Mouse (Mus musculus) megakaryocyte, embryonic 14.5 days (primary cell): ENCODE results near the gene Cpox. TPM values are rescaled to one million over a fixed set of nuclear protein-coding genes. Genes with fewer than 3 reads are reported as not detected.
"Not testable (repeated sequence)": the region's sequence is repeated elsewhere in the genome, so short reads cannot be mapped to it uniquely, and the experiment has no call there.

ENCODE experiments used
- H3K27me3 ChIP-seq: replicated peaks from 2 replicates; pipeline ENCODE3; 2012; ENCODE audit warnings: inconsistent platforms
- H3K36me3 ChIP-seq: replicated peaks from 2 replicates; pipeline ENCODE3; 2012; ENCODE audit warnings: low read length, inconsistent platforms, mixed read lengths
- H3K4me1 ChIP-seq: 2 replicates; pipeline ENCODE4 v1.6.1; 2012; ENCODE audit warnings: inconsistent platforms
- H3K4me3 ChIP-seq: replicated peaks from 2 replicates; pipeline ENCODE3; 2012; ENCODE audit warnings: moderate library complexity, mild to moderate bottlenecking, inconsistent platforms
- H3K9me3 ChIP-seq: 2 replicates; pipeline ENCODE4 v1.6.1; 2012; ENCODE audit warnings: inconsistent platforms
- FLI1 ChIP-seq: IDR thresholded peaks from 2 replicates; pipeline ENCODE4 v1.6.1; 2012; ENCODE audit warnings: low read length, inconsistent platforms, mixed read lengths
- GATA1 ChIP-seq: IDR thresholded peaks from 3 replicates; pipeline ENCODE4 v1.6.1; 2012; ENCODE audit warnings: mixed read lengths, low read length, inconsistent platforms, borderline replicate concordance
- polyA plus RNA-seq: library from polyadenylated mRNA; stranded (reverse); fragments of >175 nt; gene quantifications from 2 replicates; pipeline ENCODE4 v1.2.3, GENCODE M21; 2012; ENCODE audit warnings: low replicate concordance; ENCODE audit not compliant: insufficient read depth

Cpox gene
- polyA plus RNA-seq, 1 experiment, result 14.3 TPM

GRCm38 (mm10) chr16:58638016-58638415, 32.1 kb upstream of the Cpox start:
- TF ChIP-seq FLI1 (no peak), GATA1 (no peak)
- H3K36me3 ChIP-seq, result no peaks in the 10 kb centered on the region
- no peak overlapping the region for H3K4me3 ChIP-seq
- no peaks in the 10 kb centered on the region for H3K9me3 ChIP-seq
- H3K27me3 ChIP-seq, result no peaks in the 10 kb centered on the region
- peaks cover 31% of the 10 kb centered on the region for H3K4me1 ChIP-seq

GRCm38 (mm10) chr16:58638689-58639175, 31.4 kb upstream of the Cpox start, which contains the start of gene E330017A01Rik:
Gene E330017A01Rik (minus strand): TSS chr16:58638739.
- Histone ChIP-seq H3K4me1 (peaks cover 31% of the 10 kb centered on the region), H3K4me3 (no peak within 1 kb of the TSS), H3K9me3 (no peaks in the 10 kb centered on the region), H3K27me3 (no peaks in the 10 kb centered on the region), H3K36me3 (no peaks in the 10 kb centered on the region)
- no peak for TF ChIP-seq FLI1
- TF ChIP-seq GATA1, result no peak

GRCm38 (mm10) chr16:58649979-58650378, 20.1 kb upstream of the Cpox start:
- Histone ChIP-seq H3K9me3 (no peaks in the 10 kb centered on the region), H3K4me1 (no peaks in the 10 kb centered on the region; the same call in 1 of the 2 replicates), H3K27me3 (no peaks in the 10 kb centered on the region), H3K36me3 (no peaks in the 10 kb centered on the region), H3K4me3 (no peak overlapping the region)
- TF ChIP-seq GATA1 (no peak), FLI1 (no peak)

- Histone ChIP-seq H3K36me3 (no peaks in the 10 kb centered on the region), H3K27me3 (no peaks in the 10 kb centered on the region), H3K9me3 (no peaks in the 10 kb centered on the region), H3K4me3 (no peak overlapping the region), H3K4me1 (peaks cover 25% of the 10 kb centered on the region)
- TF ChIP-seq FLI1 (no peak), GATA1 (no peak)
Measured at GRCm38 (mm10) chr16:58655751-58656150, 14.3 kb upstream of the Cpox start.

GRCm38 (mm10) chr16:58656526-58656925, 13.6 kb upstream of the Cpox start:
- Histone ChIP-seq H3K27me3 (no peaks in the 10 kb centered on the region), H3K9me3 (no peaks in the 10 kb centered on the region), H3K4me3 (no peak overlapping the region), H3K4me1 (peaks cover 32% of the 10 kb centered on the region), H3K36me3 (no peaks in the 10 kb centered on the region)
- no peak for TF ChIP-seq FLI1
- no peak for TF ChIP-seq GATA1

- Histone ChIP-seq H3K9me3 (no peaks in the 10 kb centered on the region), H3K27me3 (no peaks in the 10 kb centered on the region), H3K4me1 (peaks cover 53% of the 10 kb centered on the region), H3K4me3 (no peak overlapping the region), H3K36me3 (no peaks in the 10 kb centered on the region)
- no peak for TF ChIP-seq GATA1
- no peak for TF ChIP-seq FLI1
Measured at GRCm38 (mm10) chr16:58658668-58659067, 11.4 kb upstream of the Cpox start.

- H3K4me1 ChIP-seq, result peaks cover 49% of the 10 kb centered on the region
- no peaks in the 10 kb centered on the region for H3K9me3 ChIP-seq
- TF ChIP-seq GATA1, result no peak
- TF ChIP-seq FLI1, result no peak
- no peaks in the 10 kb centered on the region for H3K36me3 ChIP-seq
- H3K4me3 ChIP-seq, result peak overlapping the region; percentile 86
- H3K27me3 ChIP-seq, result no peaks in the 10 kb centered on the region
Measured at GRCm38 (mm10) chr16:58661826-58662225, 8.3 kb upstream of the Cpox start.

- H3K27me3 ChIP-seq, result no peaks in the 10 kb centered on the region
- H3K36me3 ChIP-seq, result no peaks in the 10 kb centered on the region
- peak overlapping the region; percentile 86 for H3K4me3 ChIP-seq
- peaks cover 47% of the 10 kb centered on the region for H3K4me1 ChIP-seq
- H3K9me3 ChIP-seq, result no peaks in the 10 kb centered on the region
- TF ChIP-seq GATA1 (no peak), FLI1 (no peak)
Measured at GRCm38 (mm10) chr16:58662287-58662791, 7.8 kb upstream of the Cpox start.

GRCm38 (mm10) chr16:58663021-58663420, 7.1 kb upstream of the Cpox start:
- H3K27me3 ChIP-seq, result no peaks in the 10 kb centered on the region
- H3K36me3 ChIP-seq, result no peaks in the 10 kb centered on the region
- TF ChIP-seq FLI1 (no peak), GATA1 (no peak)
- H3K9me3 ChIP-seq, result no peaks in the 10 kb centered on the region
- no peak overlapping the region for H3K4me3 ChIP-seq
- H3K4me1 ChIP-seq, result peaks cover 40% of the 10 kb centered on the region

GRCm38 (mm10) chr16:58663816-58664215, 6.3 kb upstream of the Cpox start:
- peaks cover 42% of the 10 kb centered on the region for H3K4me1 ChIP-seq
- H3K27me3 ChIP-seq, result no peaks in the 10 kb centered on the region
- no peaks in the 10 kb centered on the region for H3K36me3 ChIP-seq
- no peak overlapping the region for H3K4me3 ChIP-seq
- TF ChIP-seq FLI1, result no peak
- no peak for TF ChIP-seq GATA1
- no peaks in the 10 kb centered on the region for H3K9me3 ChIP-seq

- H3K9me3 ChIP-seq, H3K4me3 ChIP-seq, H3K36me3 ChIP-seq, H3K27me3 ChIP-seq: not testable (repeated sequence)
- peaks cover 54% of the 10 kb centered on the region for H3K4me1 ChIP-seq
Measured at GRCm38 (mm10) chr16:58665137-58665536, 5.0 kb upstream of the Cpox start.

- not testable (repeated sequence) for H3K9me3 ChIP-seq, H3K4me3 ChIP-seq, H3K27me3 ChIP-seq, H3K36me3 ChIP-seq
- H3K4me1 ChIP-seq, result peaks cover 48% of the 10 kb centered on the region
Measured at GRCm38 (mm10) chr16:58666681-58667080, 3.4 kb upstream of the Cpox start.
